Mouse (Mus musculus) thymus, postnatal 0 days (tissue): Measurements from ENCODE around the gene Trpc4ap. TPM values are rescaled to one million over a fixed set of nuclear protein-coding genes. Genes with fewer than 3 reads are reported as not detected.
A peak's percentile ranks its signal among the peaks of the same experiment; 100 is the strongest.
"Not testable (repeated sequence)": the region's sequence is repeated elsewhere in the genome, so short reads cannot be mapped to it uniquely, and the experiment has no call there.

Source experiments
- DNase-seq: peaks from one replicate; pipeline ENCODE4 v3.0.0-alpha.2; 2015; ENCODE audit warnings: low spot score
- polyA plus RNA-seq: library from polyadenylated mRNA; unstranded; fragments of >200 nt; fragmentation: Nextera tagmentation; extraction: Ambion mirVana; gene quantifications from 2 replicates; pipeline ENCODE4 v1.2.1, GENCODE M21; 2015

Trpc4ap gene
- polyA plus RNA-seq: 191 and 217 TPM in 2 replicates

GRCm38 (mm10) chr2:155691723-155692493, at the start of gene Trpc4ap:
Gene Trpc4ap (minus strand): TSS chr2:155692384.
- peak; percentile 96 for DNase-seq

GRCm38 (mm10) chr2:155737803-155738202, 45.6 kb upstream of the Trpc4ap start:
- no peak for DNase-seq

GRCm38 (mm10) chr2:155736936-155737335, 44.8 kb upstream of the Trpc4ap start:
- DNase-seq: no peak

- not testable (repeated sequence) for DNase-seq
Measured at GRCm38 (mm10) chr2:155735766-155736165, 43.6 kb upstream of the Trpc4ap start, which contains the start of gene Gm17581. Gene Gm17581 (minus strand): TSS chr2:155735866.

- DNase-seq: no peak
Measured at GRCm38 (mm10) chr2:155735080-155735479, 42.9 kb upstream of the Trpc4ap start.

- peak; percentile 96 for DNase-seq
Measured at GRCm38 (mm10) chr2:155729158-155729645, 37.0 kb upstream of the Trpc4ap start, which contains the start of gene Edem2. Gene Edem2 (minus strand): TSS chr2:155729475.

- DNase-seq: peak; percentile 6
Measured at GRCm38 (mm10) chr2:155728742-155729141, 36.6 kb upstream of the Trpc4ap start.

- no peak for DNase-seq
Measured at GRCm38 (mm10) chr2:155727764-155728395, 35.7 kb upstream of the Trpc4ap start.

- DNase-seq: no peak
Measured at GRCm38 (mm10) chr2:155726302-155726701, 34.1 kb upstream of the Trpc4ap start.

- no peak for DNase-seq
Measured at GRCm38 (mm10) chr2:155724526-155724925, 32.3 kb upstream of the Trpc4ap start.

- DNase-seq: no peak
Measured at GRCm38 (mm10) chr2:155724036-155724435, 31.9 kb upstream of the Trpc4ap start.

- DNase-seq: no peak
Measured at GRCm38 (mm10) chr2:155720585-155720984, 28.4 kb upstream of the Trpc4ap start.

GRCm38 (mm10) chr2:155717082-155717990, 25.2 kb upstream of the Trpc4ap start:
- DNase-seq: no peak

- DNase-seq: no peak
Measured at GRCm38 (mm10) chr2:155710557-155710956, 18.4 kb upstream of the Trpc4ap start.

- no peak for DNase-seq
Measured at GRCm38 (mm10) chr2:155707251-155707650, 15.1 kb upstream of the Trpc4ap start.

GRCm38 (mm10) chr2:155703630-155704029, 11.4 kb upstream of the Trpc4ap start:
- no peak for DNase-seq

- DNase-seq: no peak
Measured at GRCm38 (mm10) chr2:155701399-155701919, 9.3 kb upstream of the Trpc4ap start.

GRCm38 (mm10) chr2:155698443-155698842, 6.3 kb upstream of the Trpc4ap start:
- not testable (repeated sequence) for DNase-seq

GRCm38 (mm10) chr2:155696851-155697250, 4.7 kb upstream of the Trpc4ap start:
- DNase-seq: no peak

- DNase-seq: peak; percentile 86
Measured at GRCm38 (mm10) chr2:155696091-155696558, 3.9 kb upstream of the Trpc4ap start.

GRCm38 (mm10) chr2:155695316-155695715, 3.1 kb upstream of the Trpc4ap start:
- DNase-seq: no peak
